Mouse (Mus musculus): Measurements from ENCODE around the gene Gm17416.

Gene Gm17416

GRCm38 (mm10) chr2:152569038-152569437 lies at the start of gene Gm17416:
TSS of gene Gm17416 (plus strand) at chr2:152569338.
- peaks cover 5% of the 10 kb centered on the region; the same call in 1 of the 2 replicates for H3K27me3 ChIP-seq (ENCODE audit: insufficient read depth, low read length)
- TF ChIP-seq POU5F1 (IDR thresholded peaks at IDR 0.05; ENCODE audit: borderline replicate concordance, low read length), result no peak
- TF ChIP-seq CTCF (conservative IDR thresholded peaks at IDR 0.05; ENCODE audit: low read length), result no peak
- no peak for TF ChIP-seq NANOG (IDR thresholded peaks at IDR 0.05; ENCODE audit: borderline replicate concordance, low read length)
- H3K36me3 ChIP-seq (ENCODE audit: insufficient read depth, low read length), result no peaks in the 10 kb centered on the region
- no peaks in the 10 kb centered on the region for H3K4me1 ChIP-seq (replicated peaks; ENCODE audit: low read depth, low read length)
- H3K4me3 ChIP-seq (replicated peaks; ENCODE audit: low read length), result no peak within 1 kb of the TSS
- H3K9me3 ChIP-seq (ENCODE audit: low read length), result peaks cover 5% of the 10 kb centered on the region; the same call in 1 of the 2 replicates

GRCm38 (mm10) chr2:152539944-152540710 lies 29.0 kb upstream of the Gm17416 start, which contains the start of gene Defb29:
TSS of gene Defb29 (minus strand) at chr2:152540098.
- Histone ChIP-seq H3K36me3 (ENCODE audit: insufficient read depth, low read length) (no peaks in the 10 kb centered on the region), H3K9me3 (ENCODE audit: low read length) (peaks cover 4% of the 10 kb centered on the region), H3K27me3 (ENCODE audit: insufficient read depth, low read length) (no peaks in the 10 kb centered on the region), H3K4me1 (replicated peaks; ENCODE audit: low read depth, low read length) (peaks cover 18% of the 10 kb centered on the region), H3K4me3 (replicated peaks; ENCODE audit: low read length) (no peak within 1 kb of the TSS)
- TF ChIP-seq CTCF (conservative IDR thresholded peaks at IDR 0.05; ENCODE audit: low read length), result peak; percentile 84
- no peak for TF ChIP-seq POU5F1 (IDR thresholded peaks at IDR 0.05; ENCODE audit: borderline replicate concordance, low read length)
- TF ChIP-seq NANOG (IDR thresholded peaks at IDR 0.05; ENCODE audit: borderline replicate concordance, low read length), result no peak

- H3K9me3 ChIP-seq (ENCODE audit: low read length), result peaks cover 4% of the 10 kb centered on the region
- no peaks in the 10 kb centered on the region for H3K27me3 ChIP-seq (ENCODE audit: insufficient read depth, low read length)
- no peak for TF ChIP-seq CTCF (conservative IDR thresholded peaks at IDR 0.05; ENCODE audit: low read length)
- TF ChIP-seq POU5F1 (IDR thresholded peaks at IDR 0.05; ENCODE audit: borderline replicate concordance, low read length), result no peak
- no peak for TF ChIP-seq NANOG (IDR thresholded peaks at IDR 0.05; ENCODE audit: borderline replicate concordance, low read length)
- H3K4me1 ChIP-seq (replicated peaks; ENCODE audit: low read depth, low read length), result peaks cover 18% of the 10 kb centered on the region
- no peak overlapping the region for H3K4me3 ChIP-seq (replicated peaks; ENCODE audit: low read length)
- no peaks in the 10 kb centered on the region for H3K36me3 ChIP-seq (ENCODE audit: insufficient read depth, low read length)
These were observed 27.2 kb upstream of the Gm17416 start for GRCm38 (mm10) chr2:152541979-152542378.

GRCm38 (mm10) chr2:152542897-152543296 lies 26.2 kb upstream of the Gm17416 start:
- H3K36me3 ChIP-seq (ENCODE audit: insufficient read depth, low read length), result no peaks in the 10 kb centered on the region
- H3K27me3 ChIP-seq (ENCODE audit: insufficient read depth, low read length), result no peaks in the 10 kb centered on the region
- H3K4me3 ChIP-seq (replicated peaks; ENCODE audit: low read length), result no peak overlapping the region
- TF ChIP-seq POU5F1 (IDR thresholded peaks at IDR 0.05; ENCODE audit: borderline replicate concordance, low read length) (no peak), CTCF (conservative IDR thresholded peaks at IDR 0.05; ENCODE audit: low read length) (peak; percentile 60)
- H3K4me1 ChIP-seq (replicated peaks; ENCODE audit: low read depth, low read length), result peaks cover 18% of the 10 kb centered on the region
- peaks cover 4% of the 10 kb centered on the region for H3K9me3 ChIP-seq (ENCODE audit: low read length)

- Histone ChIP-seq H3K36me3 (ENCODE audit: insufficient read depth, low read length) (no peaks in the 10 kb centered on the region), H3K27me3 (ENCODE audit: insufficient read depth, low read length) (no peaks in the 10 kb centered on the region), H3K4me3 (replicated peaks; ENCODE audit: low read length) (no peak overlapping the region), H3K4me1 (replicated peaks; ENCODE audit: low read depth, low read length) (peaks cover 18% of the 10 kb centered on the region), H3K9me3 (ENCODE audit: low read length) (peaks cover 4% of the 10 kb centered on the region)
- no peak for TF ChIP-seq CTCF (conservative IDR thresholded peaks at IDR 0.05; ENCODE audit: low read length)
- TF ChIP-seq NANOG (IDR thresholded peaks at IDR 0.05; ENCODE audit: borderline replicate concordance, low read length), result no peak
- TF ChIP-seq POU5F1 (IDR thresholded peaks at IDR 0.05; ENCODE audit: borderline replicate concordance, low read length), result no peak
These were observed 25.7 kb upstream of the Gm17416 start for GRCm38 (mm10) chr2:152543478-152543877.

- no peak overlapping the region for H3K4me3 ChIP-seq (replicated peaks; ENCODE audit: low read length)
- H3K9me3 ChIP-seq (ENCODE audit: low read length), result peaks cover 4% of the 10 kb centered on the region
- peaks cover 14% of the 10 kb centered on the region for H3K4me1 ChIP-seq (replicated peaks; ENCODE audit: low read depth, low read length)
- peak; percentile 45 for TF ChIP-seq CTCF (conservative IDR thresholded peaks at IDR 0.05; ENCODE audit: low read length)
- no peak for TF ChIP-seq POU5F1 (IDR thresholded peaks at IDR 0.05; ENCODE audit: borderline replicate concordance, low read length)
- no peaks in the 10 kb centered on the region for H3K36me3 ChIP-seq (ENCODE audit: insufficient read depth, low read length)
- 0 out of 2 replicates have a peak, but pooled peaks cover 2% of the 10 kb centered on the region for H3K27me3 ChIP-seq (ENCODE audit: insufficient read depth, low read length)
These were observed 24.4 kb upstream of the Gm17416 start for GRCm38 (mm10) chr2:152544691-152545090.

- TF ChIP-seq POU5F1 (IDR thresholded peaks at IDR 0.05; ENCODE audit: borderline replicate concordance, low read length) (no peak), CTCF (conservative IDR thresholded peaks at IDR 0.05; ENCODE audit: low read length) (no peak), NANOG (IDR thresholded peaks at IDR 0.05; ENCODE audit: borderline replicate concordance, low read length) (no peak)
These were observed 21.0 kb upstream of the Gm17416 start for GRCm38 (mm10) chr2:152548124-152548523.

GRCm38 (mm10) chr2:152553774-152554423 lies 15.2 kb upstream of the Gm17416 start:
- peak; percentile 91 for TF ChIP-seq CTCF (conservative IDR thresholded peaks at IDR 0.05; ENCODE audit: low read length)
- TF ChIP-seq POU5F1 (IDR thresholded peaks at IDR 0.05; ENCODE audit: borderline replicate concordance, low read length), result no peak
- Histone ChIP-seq H3K4me1 (replicated peaks; ENCODE audit: low read depth, low read length) (peaks cover 10% of the 10 kb centered on the region), H3K9me3 (ENCODE audit: low read length) (no peaks in the 10 kb centered on the region), H3K36me3 (ENCODE audit: insufficient read depth, low read length) (no peaks in the 10 kb centered on the region), H3K27me3 (ENCODE audit: insufficient read depth, low read length) (peaks cover 7% of the 10 kb centered on the region; the same call in 1 of the 2 replicates), H3K4me3 (replicated peaks; ENCODE audit: low read length) (no peak overlapping the region)

More at GRCm38 (mm10) chr2:152548124-152548523, 21.0 kb upstream of the Gm17416 start:
- peaks cover 15% of the 10 kb centered on the region for H3K4me1 ChIP-seq (replicated peaks; ENCODE audit: low read depth, low read length)
- 0 out of 2 replicates have a peak, but pooled peaks cover 2% of the 10 kb centered on the region for H3K27me3 ChIP-seq (ENCODE audit: insufficient read depth, low read length)
- H3K36me3 ChIP-seq (ENCODE audit: insufficient read depth, low read length), result no peaks in the 10 kb centered on the region
- H3K9me3 ChIP-seq (ENCODE audit: low read length), result no peaks in the 10 kb centered on the region
- H3K4me3 ChIP-seq (replicated peaks; ENCODE audit: low read length), result no peak overlapping the region

Measured in E14TG2a.4 (cell line).